Mouse (Mus musculus) forebrain, embryonic 15.5 days (tissue): ENCODE measurements around the gene C2cd2. TPM values are rescaled to one million over a fixed set of nuclear protein-coding genes. Genes with fewer than 3 reads are reported as not detected.

ENCODE experiments used
- ATAC-seq: fragments of 200-750 bp; cut with Nextera tagmentation; replicated peaks from 2 replicates; pipeline ENCODE4 v1.8.0; 2017; ENCODE audit warnings: mild to moderate bottlenecking, moderate TSS enrichment, moderate library complexity
- H3K27ac ChIP-seq: fragments of 300-500 bp; sonication (generic); replicated peaks from 2 replicates; pipeline ENCODE4 v1.5.1; 2015; ENCODE audit warnings: mild to moderate bottlenecking, inconsistent platforms
- H3K27me3 ChIP-seq: fragments of 300-500 bp; sonication (generic); 2 replicates; pipeline ENCODE4 v1.6.1; 2015; ENCODE audit warnings: inconsistent platforms
- H3K36me3 ChIP-seq: fragments of 300-500 bp; sonication (generic); 2 replicates; pipeline ENCODE4 v1.6.1; 2015; ENCODE audit warnings: mild to moderate bottlenecking, inconsistent platforms
- H3K4me1 ChIP-seq: fragments of 300-500 bp; sonication (generic); 2 replicates; pipeline ENCODE4 v1.6.1; 2015; ENCODE audit warnings: inconsistent platforms
- H3K4me2 ChIP-seq: fragments of 300-500 bp; sonication (generic); replicated peaks from 2 replicates; pipeline ENCODE4 v1.6.1; 2015; ENCODE audit warnings: mild to moderate bottlenecking, inconsistent platforms
- H3K4me3 ChIP-seq: fragments of 300-500 bp; sonication (generic); 2 replicates; pipeline ENCODE4 v1.5.1; 2015; ENCODE audit warnings: mild to moderate bottlenecking, inconsistent platforms
- H3K9ac ChIP-seq: fragments of 300-500 bp; sonication (generic); replicated peaks from 2 replicates; pipeline ENCODE4 v1.6.1; 2015; ENCODE audit warnings: mild to moderate bottlenecking, inconsistent platforms
- H3K9me3 ChIP-seq: fragments of 300-500 bp; sonication (generic); 2 replicates; pipeline ENCODE4 v1.6.1; 2016; ENCODE audit warnings: inconsistent platforms
- WGBS: fragments of 180-500 bp; shearing (Covaris S2); methylation state at CpG from one replicate; pipeline ENCODE4 v1.1.7; 2015; ENCODE audit warnings: mixed read lengths; 5-methylcytosine and 5-hydroxymethylcytosine counted together
- microRNA-seq: library from miRNA; unstranded; fragments of <30 nt; microRNA quantifications from one replicate; pipeline ENCODE4, GENCODE M21; 2016
- polyA plus RNA-seq: library from polyadenylated mRNA; unstranded; fragments of >200 nt; fragmentation: Nextera tagmentation; extraction: Ambion mirVana; gene quantifications from 2 replicates; pipeline ENCODE4 v1.2.1, GENCODE M21; 2015

The C2cd2 gene
- polyA plus RNA-seq, 1 experiment from 2014 or later: 11.7 TPM

- H3K27ac ChIP-seq: no peak overlapping the region
- H3K9ac ChIP-seq: no peak overlapping the region
- no peaks in the 10 kb centered on the region for H3K9me3 ChIP-seq
- 92% methylated on average over 6 of the region's 6 CpGs for WGBS
- peaks cover 61% of the 10 kb centered on the region for H3K36me3 ChIP-seq
- no peaks in the 10 kb centered on the region for H3K27me3 ChIP-seq
- ATAC-seq: no peak
- H3K4me2 ChIP-seq: no peak overlapping the region
- H3K4me1 ChIP-seq: no peaks in the 10 kb centered on the region
- H3K4me3 ChIP-seq: no peak overlapping the region
These were observed 138.9 kb downstream of the C2cd2 start for GRCm38 (mm10) chr16:97823311-97824007.

- Histone ChIP-seq H3K27me3 (no peaks in the 10 kb centered on the region), H3K4me3 (no peak overlapping the region), H3K27ac (no peak overlapping the region), H3K9ac (no peak overlapping the region), H3K4me1 (no peaks in the 10 kb centered on the region), H3K36me3 (peaks cover 76% of the 10 kb centered on the region), H3K9me3 (no peaks in the 10 kb centered on the region), H3K4me2 (no peak overlapping the region)
- no peak for ATAC-seq
- 90% methylated on average over 4 of the region's 4 CpGs for WGBS
These were observed 142.9 kb downstream of the C2cd2 start for GRCm38 (mm10) chr16:97819532-97819931.

GRCm38 (mm10) chr16:97817414-97817813, 145.0 kb downstream of the C2cd2 start:
- Histone ChIP-seq H3K4me1 (no peaks in the 10 kb centered on the region), H3K4me3 (no peak overlapping the region), H3K9me3 (no peaks in the 10 kb centered on the region), H3K27me3 (no peaks in the 10 kb centered on the region), H3K9ac (no peak overlapping the region), H3K27ac (no peak overlapping the region), H3K4me2 (no peak overlapping the region), H3K36me3 (peaks cover 90% of the 10 kb centered on the region)
- WGBS: 97% methylated on average over 1 of the region's 1 CpGs
- no peak for ATAC-seq

GRCm38 (mm10) chr16:97815269-97815668, 147.1 kb downstream of the C2cd2 start:
- peaks cover 93% of the 10 kb centered on the region for H3K36me3 ChIP-seq
- H3K27me3 ChIP-seq: no peaks in the 10 kb centered on the region
- WGBS: 85% methylated on average over 5 of the region's 5 CpGs
- ATAC-seq: no peak
- H3K9ac ChIP-seq: no peak overlapping the region
- no peak overlapping the region for H3K4me2 ChIP-seq
- H3K4me3 ChIP-seq: no peak overlapping the region
- no peaks in the 10 kb centered on the region for H3K4me1 ChIP-seq
- no peaks in the 10 kb centered on the region for H3K9me3 ChIP-seq
- no peak overlapping the region for H3K27ac ChIP-seq

- ATAC-seq: no peak
- 98% methylated on average over 2 of the region's 2 CpGs for WGBS
- Histone ChIP-seq H3K36me3 (peaks cover 93% of the 10 kb centered on the region), H3K4me2 (no peak overlapping the region), H3K4me3 (no peak overlapping the region), H3K27ac (no peak overlapping the region), H3K4me1 (no peaks in the 10 kb centered on the region), H3K9ac (no peak overlapping the region), H3K9me3 (no peaks in the 10 kb centered on the region), H3K27me3 (no peaks in the 10 kb centered on the region)
These were observed 148.3 kb downstream of the C2cd2 start for GRCm38 (mm10) chr16:97814060-97814459.

GRCm38 (mm10) chr16:97808881-97809280, 153.5 kb downstream of the C2cd2 start:
- no peak overlapping the region for H3K4me3 ChIP-seq
- H3K4me1 ChIP-seq: no peaks in the 10 kb centered on the region
- no peaks in the 10 kb centered on the region for H3K27me3 ChIP-seq
- no peak overlapping the region for H3K9ac ChIP-seq
- peaks cover 92% of the 10 kb centered on the region for H3K36me3 ChIP-seq
- H3K9me3 ChIP-seq: no peaks in the 10 kb centered on the region
- ATAC-seq: no peak
- no peak overlapping the region for H3K4me2 ChIP-seq
- no peak overlapping the region for H3K27ac ChIP-seq
- WGBS: 96% methylated on average over 3 of the region's 3 CpGs

DNA sequence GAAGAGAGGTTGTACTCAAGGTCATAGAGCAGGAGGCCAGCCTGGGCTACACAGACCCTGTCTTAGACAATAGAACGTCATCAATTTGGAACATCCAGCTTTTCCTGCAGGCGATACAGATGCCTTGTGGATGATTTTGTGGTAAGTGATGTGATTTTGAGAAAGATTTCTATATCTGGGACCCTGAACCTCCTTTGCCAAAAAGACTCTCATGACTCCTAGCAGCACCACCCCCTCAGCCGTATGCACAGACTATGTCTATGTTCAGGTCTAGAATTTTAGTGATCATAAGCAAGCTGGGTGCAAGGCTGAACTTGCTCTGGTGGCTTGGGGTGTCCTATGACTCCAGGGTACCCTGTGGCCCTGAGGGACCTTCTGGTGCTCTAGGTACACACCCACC, 156.8 kb downstream of the C2cd2 start:
- Histone ChIP-seq H3K4me1 (no peaks in the 10 kb centered on the region), H3K27ac (no peak overlapping the region), H3K36me3 (peaks cover 86% of the 10 kb centered on the region), H3K27me3 (no peaks in the 10 kb centered on the region), H3K4me3 (no peak overlapping the region), H3K4me2 (no peak overlapping the region), H3K9me3 (no peaks in the 10 kb centered on the region), H3K9ac (no peak overlapping the region)
- no peak for ATAC-seq
- WGBS: 99% methylated on average over 3 of the region's 3 CpGs

Small RNA genes within 50 kb of the gene (microRNA-seq; reads per million reads assigned to microRNA genes)
- gene Mir6964: not detected

Other genes starting within 250 kb of the C2cd2 start
- gene Ripk4, start 198.8 kb downstream of the C2cd2 start, polyA plus RNA-seq: 0.99 and 1.2 TPM in 2 replicates
- 16.3 TPM in 2 replicates for gene Prdm15, start 110.7 kb downstream of the C2cd2 start, polyA plus RNA-seq
- gene Zbtb21, start within 50 bp of the C2cd2 start, polyA plus RNA-seq: 11.0 and 11.9 TPM in 2 replicates
- gene B230307C23Rik, start 34.7 kb upstream of the C2cd2 start, polyA plus RNA-seq: 30.3 and 30.4 TPM in 2 replicates
- 16.0 and 17.2 TPM in 2 replicates for gene A630089N07Rik, start 119.9 kb upstream of the C2cd2 start, polyA plus RNA-seq